Mouse (Mus musculus) neutrophil, adult 5-6 weeks (primary cell): ENCODE data around the gene Tfap4. TPM values are rescaled to one million over a fixed set of nuclear protein-coding genes. Genes with fewer than 3 reads are reported as not detected.

Source experiments
- ATAC-seq: fragments of 151-379, 151-347 bp; 2 replicates; pipeline ENCODE4 v1.8.0; 2017; ENCODE audit warnings: mild to moderate bottlenecking, moderate TSS enrichment; ENCODE audit not compliant: insufficient number of reproducible peaks, poor library complexity, low FRiP score, severe bottlenecking; ENCODE audit errors: extremely low read depth
- total RNA-seq: library from RNA; stranded (forward); fragments of 200-1000 nt; gene quantifications from 2 replicates; pipeline ENCODE4 v1.2.3, GENCODE M21; 2017

The Tfap4 gene
- total RNA-seq, 1 experiment from 2014 or later = 8.5 TPM

DNA sequence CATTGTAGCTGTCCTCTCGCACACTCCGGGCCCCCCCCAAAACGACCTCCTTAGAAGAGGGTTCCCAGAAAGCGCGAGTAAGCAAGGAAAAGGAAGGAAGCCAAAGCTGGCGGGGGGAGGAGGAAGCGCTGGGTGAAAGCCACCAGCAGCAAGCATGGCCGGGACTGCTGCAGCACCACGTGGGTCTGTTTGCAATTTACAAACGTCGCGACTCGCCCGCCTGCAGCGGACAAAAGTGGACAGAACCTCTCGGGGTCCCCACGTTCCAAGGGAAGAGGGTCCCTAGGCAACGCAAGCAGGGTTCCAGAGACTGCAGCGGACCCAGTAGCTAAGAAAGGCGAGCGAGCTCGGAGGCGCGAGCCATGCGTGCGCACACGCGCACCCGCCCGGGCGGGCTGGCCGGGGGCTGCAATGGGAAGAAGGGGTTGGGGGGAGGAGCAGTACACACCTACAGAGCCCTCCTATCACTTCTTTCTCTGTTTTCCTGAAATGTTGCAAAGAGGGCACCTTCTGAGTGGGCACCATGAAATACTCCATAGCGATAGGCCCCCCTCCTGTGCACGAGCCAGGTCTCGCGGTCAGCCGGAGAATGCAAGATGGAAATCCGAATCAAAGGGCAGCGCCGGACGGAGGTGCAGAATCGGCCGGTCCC, 548 bp downstream of the Tfap4 start:
- ATAC-seq = no peak

DNA sequence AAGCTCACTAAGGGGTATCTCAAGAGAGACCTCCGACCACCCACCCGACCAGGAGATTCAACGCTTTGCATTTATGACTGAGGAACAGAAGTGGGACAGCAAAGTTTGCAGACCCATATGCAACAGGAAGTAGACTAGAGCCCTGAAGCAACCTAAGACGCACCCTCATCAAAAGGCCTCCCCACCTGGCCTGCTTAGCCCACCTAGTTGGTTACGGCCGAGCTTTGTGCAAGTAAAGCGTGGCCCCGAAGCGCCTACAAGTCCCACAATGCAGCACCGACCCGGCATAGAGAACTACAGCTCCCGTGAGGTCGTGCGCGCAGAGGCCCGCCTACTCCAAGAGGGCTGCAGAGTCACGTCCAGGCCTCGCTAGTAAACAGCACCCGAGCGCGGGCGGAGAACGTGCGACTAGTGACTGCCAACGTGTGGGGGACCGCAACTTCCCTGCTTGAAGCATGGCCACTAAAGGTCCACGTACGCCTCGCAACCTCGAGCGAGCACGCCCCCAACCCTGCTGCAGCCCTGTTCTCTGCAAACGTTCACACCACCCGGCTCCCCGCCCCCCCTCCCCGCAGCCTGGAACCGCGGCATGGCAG, 1.2 kb downstream of the Tfap4 start:
- peak; percentile 91 for ATAC-seq

DNA sequence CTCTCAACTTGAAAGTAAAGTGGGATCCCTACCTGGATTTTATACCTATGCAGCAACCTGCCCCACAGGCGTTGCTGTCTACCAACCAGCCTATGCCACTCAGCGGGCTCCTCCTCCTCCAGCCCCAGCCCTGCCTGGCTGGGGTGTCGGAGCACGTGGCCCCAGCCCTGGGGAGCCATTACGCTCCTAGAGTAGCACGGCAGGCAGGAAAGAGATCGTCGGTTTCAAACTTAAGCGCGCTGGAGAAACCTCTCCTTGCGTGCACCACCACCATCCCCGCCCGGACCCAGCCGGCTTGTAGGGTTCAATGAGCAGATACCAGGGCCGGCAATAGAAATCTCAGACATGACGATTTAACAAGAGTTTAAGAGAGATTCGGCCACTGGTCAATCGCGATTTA, 1.7 kb downstream of the Tfap4 start:
- ATAC-seq = peak; percentile 30; the same call in 1 of the 2 replicates

GRCm38 (mm10) chr16:4557085-4557484, 2.6 kb downstream of the Tfap4 start:
- ATAC-seq = no peak

DNA sequence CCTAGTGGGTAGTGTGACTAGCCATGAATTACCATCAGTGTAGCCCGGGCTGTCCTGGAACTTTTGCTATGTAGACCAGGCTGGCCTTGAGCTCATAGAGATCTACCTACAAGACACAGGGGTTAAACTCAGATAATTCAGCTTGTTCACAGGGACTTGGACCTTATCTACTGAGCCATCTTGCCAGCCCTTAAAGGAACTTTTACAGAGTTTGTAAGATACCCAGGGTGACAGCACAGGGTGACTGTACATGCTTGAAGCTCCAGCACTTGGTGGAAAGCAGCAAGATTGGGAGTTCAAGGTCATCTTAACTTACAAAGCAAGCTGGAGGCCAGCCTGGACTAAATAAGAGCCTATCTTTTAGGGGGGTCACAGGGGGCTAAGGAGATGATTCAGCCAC, 4.1 kb downstream of the Tfap4 start:
- no peak for ATAC-seq

DNA sequence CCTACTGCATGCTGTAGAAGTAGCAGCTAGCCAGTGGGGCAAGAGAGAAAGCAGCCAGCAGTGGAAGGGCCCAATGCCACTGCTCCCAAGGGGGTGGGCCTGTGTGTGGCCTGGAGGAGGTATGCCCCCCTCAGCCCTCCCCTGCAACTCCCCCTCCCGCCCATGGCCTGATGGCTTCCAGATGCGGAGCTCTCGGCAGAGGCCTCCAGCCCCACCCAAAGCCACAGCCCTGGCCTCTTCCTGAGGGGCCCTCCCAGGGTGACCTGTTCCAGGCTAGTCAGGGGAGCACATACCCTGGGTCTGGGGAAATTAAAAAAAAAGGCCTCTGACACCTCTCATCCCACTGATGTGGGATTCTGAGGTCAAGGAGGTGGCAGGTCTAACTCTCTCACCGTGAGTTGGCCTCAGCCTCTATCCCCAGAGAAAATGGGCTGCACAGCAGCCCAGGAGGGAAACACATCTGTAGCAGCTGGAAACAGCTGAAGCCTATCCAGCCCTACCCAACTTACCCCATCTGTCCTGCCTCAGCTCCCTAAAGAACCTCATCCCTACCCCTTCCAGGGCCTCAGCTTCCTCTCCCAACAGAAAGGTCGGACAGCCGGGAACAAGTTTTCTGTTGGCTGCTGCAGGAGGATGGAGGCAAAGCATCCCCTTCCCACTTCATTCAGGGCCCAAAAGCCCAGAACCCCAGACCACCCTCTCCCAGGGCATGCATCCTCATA, 6.7 kb downstream of the Tfap4 start:
- ATAC-seq = no peak

GRCm38 (mm10) chr16:4551885-4552284, 7.8 kb downstream of the Tfap4 start:
- no peak for ATAC-seq

DNA sequence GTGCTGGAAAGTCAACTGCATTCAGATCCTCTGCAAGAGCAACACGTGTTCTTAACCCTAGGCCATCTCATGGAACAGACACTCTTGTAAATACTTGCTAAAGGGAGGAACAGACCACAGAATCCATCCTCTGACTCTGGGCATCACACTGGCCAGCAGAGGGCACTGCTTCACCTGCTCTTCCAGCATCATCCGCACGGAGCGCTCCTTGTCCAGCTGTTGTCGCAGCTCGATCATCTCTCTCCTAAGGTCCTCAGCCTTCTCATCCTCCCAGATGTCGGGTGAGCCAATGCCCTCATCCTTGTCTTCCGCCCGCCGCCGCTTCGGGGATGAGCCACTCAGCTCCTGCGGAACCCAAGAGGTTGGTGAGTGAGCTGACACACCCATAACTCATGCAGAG, 8.6 kb downstream of the Tfap4 start:
- peak; percentile 83 for ATAC-seq

DNA sequence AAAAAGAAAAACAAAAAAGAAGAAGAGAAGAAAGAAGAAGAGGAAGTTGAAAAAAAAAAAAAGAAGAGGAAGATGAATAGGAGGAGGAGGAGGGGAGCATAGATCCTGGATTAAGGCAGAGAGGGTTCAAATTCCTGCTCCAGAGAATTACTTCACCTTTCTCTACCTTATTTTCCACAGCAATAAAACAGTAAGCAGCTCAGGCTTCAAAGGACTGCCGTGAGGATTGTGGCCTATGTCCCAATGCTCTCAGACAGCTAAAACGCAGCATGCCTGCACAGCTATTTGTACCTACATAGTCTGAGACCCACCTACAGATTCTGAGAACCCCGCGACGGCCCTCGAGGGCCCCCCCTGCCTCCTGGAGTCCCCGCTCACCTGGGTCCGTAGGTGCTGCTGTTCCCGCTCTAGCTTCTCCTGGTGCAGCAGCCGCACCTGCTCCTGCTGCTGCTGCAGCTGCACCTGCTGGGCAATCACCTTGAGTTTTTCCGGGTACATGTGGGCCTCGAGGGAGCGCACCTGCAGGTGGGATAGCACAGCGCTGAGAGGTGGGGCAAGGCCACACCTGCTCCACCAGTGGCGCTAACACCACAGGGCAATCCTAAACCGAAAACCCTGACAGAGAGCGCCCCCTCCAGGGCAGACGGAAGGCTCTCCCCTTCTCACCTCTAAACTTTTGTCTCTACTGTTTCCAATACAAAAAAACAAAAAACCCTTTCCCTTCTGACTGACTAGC, 10.5 kb downstream of the Tfap4 start:
- no peak for ATAC-seq

DNA sequence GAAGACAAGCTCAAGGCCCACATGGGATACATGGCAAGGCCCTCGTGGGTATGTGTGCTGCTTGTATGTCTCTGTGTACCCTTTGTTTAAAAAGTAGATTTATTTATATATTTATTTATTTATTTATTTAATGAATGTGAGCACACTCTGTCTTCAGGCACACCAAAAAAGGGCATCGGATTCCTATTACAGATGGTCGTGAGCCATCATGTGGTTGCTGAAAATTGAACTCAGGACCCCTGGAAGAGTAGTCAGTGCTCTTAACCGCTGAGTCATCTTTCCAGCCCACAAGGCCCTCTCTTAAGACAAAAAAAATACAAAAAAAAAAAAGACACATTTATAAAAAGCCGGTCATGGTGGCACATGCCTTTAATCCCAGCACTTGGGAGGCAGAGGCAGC, 12.0 kb downstream of the Tfap4 start:
- ATAC-seq = no peak

DNA sequence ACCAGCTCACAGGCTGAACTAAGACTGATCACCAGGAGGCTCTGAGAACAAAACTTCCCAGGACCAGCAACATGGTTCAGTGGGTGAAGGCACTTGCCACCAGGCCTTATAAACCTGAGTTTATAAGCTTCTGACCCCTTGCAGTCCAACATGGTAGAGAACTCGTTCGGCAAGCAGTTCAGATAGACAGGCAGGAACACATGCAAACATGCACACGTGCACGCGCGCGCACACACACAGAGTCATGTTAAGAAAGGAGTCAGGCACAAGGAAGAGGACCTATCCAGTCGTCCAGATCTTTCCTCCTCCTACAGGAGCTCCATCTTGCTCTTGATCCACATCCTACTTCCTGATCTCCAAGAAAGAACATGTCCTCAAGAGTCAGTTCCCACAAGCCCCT, 12.8 kb downstream of the Tfap4 start:
- ATAC-seq = no peak

- ATAC-seq = no peak
These were observed 14.8 kb downstream of the Tfap4 start for GRCm38 (mm10) chr16:4544845-4545244.

DNA sequence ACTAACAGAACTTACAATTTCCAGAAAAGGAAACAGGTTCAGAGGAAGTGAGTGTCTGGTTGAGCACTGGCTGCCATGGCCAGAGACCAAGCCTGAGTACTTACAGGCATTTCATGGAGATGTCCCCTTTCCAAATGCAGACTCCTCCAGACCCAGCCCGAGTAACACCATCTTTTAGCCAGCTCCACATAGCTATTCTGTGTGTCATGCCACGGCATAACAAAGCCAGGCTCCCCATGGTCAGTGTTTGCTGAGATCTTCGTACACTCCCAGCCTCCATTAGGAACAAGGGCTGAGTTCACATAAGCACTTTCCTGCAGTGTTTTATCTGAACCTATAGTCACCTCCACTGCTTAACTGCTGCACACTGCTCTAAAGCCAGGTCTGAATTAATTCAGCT, 16.4 kb downstream of the Tfap4 start:
- ATAC-seq = no peak

DNA sequence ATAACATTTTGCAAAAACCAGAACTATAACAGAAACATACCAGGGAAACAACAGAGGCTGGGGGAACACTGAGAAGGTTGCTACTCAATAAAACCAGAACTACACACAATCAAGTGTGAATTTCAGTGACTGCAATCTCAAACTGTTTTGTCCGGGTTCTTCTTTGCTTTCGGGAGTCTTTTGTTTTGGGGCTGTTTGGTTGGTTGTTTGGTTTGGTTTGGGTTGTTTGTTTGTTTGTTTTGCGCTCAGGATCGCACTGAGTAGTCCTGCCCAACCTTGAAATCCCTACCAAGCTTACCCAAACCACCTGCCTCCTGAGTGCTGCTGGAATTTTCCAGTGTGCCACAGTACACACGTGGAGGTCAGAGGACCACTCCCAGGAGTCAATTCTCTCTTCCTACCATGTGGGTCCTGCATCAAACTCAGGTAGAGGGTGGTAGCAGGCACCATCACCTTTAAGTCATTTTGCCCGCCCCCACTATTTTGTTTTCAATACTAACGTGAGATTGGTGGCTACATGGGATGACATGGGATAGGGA, 17.3 kb downstream of the Tfap4 start:
- no peak for ATAC-seq

GRCm38 (mm10) chr16:4541501-4542198, 18.0 kb downstream of the Tfap4 start, which contains the start of gene Srl:
Srl (minus strand) TSS chr16:4541816.
- peak; percentile 92 for ATAC-seq

DNA sequence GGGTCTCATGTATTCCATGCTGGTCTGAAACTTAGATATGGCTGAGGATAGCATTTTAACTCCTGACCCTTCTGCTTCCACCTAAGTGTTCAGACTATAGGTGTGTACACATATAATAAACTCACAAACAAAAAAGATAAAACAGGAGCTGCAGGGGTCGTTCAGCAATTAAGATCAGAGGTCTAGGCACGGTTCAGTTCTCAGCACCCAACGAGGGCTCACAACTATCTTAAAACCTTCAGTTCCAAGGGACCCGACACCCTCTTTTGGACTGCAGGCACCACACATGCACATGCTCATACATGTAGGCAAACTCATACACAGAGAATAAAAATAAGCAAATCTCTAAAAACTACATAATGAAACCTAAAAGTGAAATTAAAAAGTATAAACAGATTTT, 18.6 kb downstream of the Tfap4 start:
- ATAC-seq = no peak

GRCm38 (mm10) chr16:4540064-4540775, 19.4 kb downstream of the Tfap4 start:
- ATAC-seq = no peak

DNA sequence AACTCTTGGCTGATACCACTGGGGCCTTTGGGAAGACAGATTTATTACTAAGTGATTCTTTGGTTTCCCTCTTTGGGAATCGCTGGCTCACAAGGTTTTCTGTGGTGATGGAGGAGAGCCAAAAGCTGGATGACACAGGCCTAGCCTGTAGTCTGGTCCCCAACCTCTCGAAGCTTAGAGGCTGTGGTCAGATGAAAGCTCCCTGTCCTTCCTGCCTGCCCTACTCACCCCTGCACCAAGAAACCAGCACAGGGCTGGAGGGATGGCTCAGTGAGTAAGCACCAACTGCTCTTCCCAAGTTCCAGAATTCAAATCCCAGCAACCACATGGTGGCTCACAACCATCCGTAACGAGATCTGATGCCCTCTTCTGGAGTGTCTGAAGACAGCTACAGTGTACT, 20.1 kb downstream of the Tfap4 start:
- ATAC-seq = no peak
